Mouse (Mus musculus) adrenal gland, postnatal 25 days (tissue): ENCODE results near the gene Plcxd2. TPM values are rescaled to one million over a fixed set of nuclear protein-coding genes. Genes with fewer than 3 reads are reported as not detected.

Experiments used
- DNase-seq: peaks from one replicate; pipeline ENCODE4 v3.0.0; 2021; ENCODE audit warnings: mixed read lengths
- total RNA-seq: library from RNA; stranded (reverse); gene quantifications from 2 replicates; pipeline ENCODE4 v1.2.3, GENCODE M21; 2021

Gene Plcxd2
- total RNA-seq, 1 experiment from 2014 or later = 0.67 TPM

DNA sequence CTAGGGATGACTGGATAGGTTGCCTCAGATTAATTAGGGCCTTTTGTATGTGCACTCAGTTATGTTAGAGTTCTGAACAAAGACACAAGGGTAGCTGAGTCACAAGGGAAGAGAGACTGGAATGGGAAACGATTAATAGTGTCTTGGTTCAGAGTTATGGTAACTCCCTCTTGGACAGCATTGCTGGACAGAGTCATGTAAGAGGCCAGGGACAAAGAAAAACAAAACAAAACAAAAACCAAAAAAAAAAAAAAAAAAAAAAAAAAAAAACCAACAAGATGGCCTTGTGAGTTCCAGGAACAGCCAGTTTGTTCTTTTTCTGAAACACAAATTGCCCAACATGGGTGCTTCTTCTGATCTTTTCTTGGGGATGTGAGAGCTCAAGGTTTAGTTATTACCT, 23.8 kb downstream of the Plcxd2 start:
- no peak for DNase-seq

DNA sequence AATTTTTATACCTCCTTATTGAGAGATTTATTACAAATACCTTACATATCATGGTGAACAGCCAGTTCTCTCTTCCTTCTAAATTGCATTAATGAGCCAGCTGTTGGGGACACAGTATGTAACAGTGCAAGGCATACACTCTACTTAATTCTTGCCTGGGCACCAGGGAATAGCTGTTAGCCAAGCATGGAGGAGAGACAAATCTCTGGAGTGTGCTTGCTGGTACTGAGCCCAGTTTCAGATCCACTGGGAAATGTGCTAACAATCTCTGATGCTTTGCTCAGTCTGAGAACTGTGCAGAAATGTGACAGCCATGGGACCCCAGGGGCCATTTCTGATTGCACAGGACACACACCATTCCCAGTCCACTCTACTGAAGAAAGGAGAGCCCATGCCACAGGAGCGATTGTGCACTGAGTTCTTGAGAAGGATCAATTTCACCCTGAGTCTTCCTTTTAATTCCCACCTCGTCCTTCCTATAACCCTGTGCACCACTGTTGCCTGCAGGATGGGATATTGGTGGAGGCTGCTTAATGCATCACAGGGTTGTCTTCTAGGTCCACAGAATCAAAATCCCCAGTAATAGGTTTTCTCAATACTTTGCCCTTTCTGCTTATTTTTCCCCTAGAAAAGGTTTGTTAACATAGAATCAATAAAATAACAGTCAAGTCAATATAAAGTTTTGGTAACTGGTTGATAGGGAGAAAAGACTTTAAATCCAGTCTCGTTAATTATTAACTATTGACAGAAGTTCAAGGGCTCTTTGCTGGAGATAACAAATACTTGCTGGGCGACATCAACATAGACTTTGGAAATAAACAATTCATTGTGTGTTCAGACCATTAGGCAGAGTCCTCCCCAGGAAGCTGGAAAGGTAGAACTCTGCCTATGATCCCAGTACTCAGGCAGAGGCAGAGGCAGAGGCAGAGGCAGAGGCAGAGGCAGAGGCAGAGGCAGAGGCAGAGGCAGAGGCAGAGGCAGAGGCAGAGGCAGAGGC, 25.1 kb downstream of the Plcxd2 start:
- no peak for DNase-seq

DNA sequence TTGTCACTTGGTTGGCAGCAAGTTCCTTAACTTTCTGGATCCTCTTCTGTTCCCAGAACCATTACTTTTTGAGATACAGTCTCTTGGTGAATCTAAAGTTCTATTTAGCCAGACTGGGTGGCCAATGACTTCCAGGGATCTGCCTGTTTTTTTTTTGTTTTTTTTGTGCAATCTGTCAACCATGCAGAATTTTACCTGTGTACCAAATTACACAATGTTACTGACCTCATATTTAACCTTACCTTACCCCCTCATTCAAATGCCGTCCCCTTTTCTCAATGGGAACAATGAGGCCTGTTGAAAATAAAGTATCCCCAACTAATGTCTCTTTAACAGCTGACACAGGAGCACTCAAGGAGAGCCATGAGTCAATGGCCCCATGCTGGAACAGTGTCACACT, 33.8 kb downstream of the Plcxd2 start:
- no peak for DNase-seq

DNA sequence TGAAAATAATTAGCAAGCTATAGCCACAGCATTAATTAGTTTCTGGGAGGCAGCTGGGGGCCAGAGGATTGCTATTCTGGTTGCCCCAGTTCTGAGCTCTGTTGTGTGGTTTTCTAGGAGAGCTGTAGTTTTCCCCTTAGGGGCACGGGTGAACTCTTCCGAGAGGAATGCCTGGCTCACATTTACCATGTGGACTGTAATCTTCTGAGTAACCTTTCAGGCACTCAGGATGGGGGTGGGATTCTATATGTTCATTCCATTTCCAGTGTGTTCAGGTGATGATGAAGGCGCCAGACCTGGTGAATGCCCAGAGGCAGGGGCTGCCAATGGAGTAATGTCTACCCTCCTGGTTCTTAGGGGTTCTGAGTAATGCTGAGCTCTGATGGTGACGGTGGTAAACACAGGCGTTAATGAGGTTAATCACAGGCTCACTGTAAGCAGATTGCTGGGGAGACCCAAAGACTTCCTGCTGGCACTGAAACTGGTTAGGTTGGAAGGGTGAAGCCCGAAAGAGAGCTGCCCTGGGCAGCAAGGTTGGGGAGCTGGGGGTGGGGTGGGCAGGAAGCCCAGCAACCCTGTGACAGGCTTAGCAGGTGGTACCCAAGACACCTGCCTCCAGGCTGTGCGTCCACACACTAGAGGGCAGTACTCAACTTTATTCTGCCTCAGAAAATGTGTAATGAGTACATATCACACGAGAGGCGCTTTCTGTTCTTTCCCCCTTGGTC, 35.9 kb downstream of the Plcxd2 start:
- no peak for DNase-seq

DNA sequence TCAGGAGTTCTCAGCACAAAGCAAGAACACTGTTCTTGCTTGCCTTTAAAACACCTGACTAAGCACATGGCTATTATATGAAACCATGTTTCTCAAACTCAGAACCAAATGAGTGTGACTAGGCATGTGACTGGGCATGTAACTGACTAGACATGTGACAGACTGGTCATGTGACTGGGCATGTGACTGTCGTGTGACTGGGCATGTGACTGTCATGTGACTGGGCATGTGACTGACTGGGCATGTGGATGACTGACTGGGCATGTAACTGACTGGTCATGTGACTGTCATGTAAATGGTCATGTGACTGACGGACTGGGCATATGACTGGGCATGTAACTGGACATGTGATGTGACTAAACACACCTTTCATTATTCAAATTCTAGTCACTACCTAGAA, 39.8 kb downstream of the Plcxd2 start:
- no peak for DNase-seq

DNA sequence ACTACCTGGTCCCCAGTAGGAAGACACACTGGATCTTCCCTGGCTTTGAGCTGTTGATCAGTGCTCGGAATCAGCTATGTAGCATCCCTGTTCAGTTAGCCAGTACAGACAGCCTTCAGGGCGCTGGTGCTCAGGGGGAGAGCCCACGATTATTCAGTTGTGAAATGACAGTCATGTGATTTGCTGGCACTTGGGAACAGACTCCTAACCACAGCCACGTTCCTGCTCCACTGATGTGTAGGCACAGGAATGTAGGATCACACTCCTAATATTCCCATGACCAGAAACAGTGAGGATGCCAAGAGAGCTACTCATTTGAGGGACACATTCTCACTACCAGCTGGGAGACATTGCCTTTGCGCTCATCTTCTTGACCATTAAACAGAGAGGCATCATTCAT, 41.3 kb downstream of the Plcxd2 start:
- DNase-seq = no peak

DNA sequence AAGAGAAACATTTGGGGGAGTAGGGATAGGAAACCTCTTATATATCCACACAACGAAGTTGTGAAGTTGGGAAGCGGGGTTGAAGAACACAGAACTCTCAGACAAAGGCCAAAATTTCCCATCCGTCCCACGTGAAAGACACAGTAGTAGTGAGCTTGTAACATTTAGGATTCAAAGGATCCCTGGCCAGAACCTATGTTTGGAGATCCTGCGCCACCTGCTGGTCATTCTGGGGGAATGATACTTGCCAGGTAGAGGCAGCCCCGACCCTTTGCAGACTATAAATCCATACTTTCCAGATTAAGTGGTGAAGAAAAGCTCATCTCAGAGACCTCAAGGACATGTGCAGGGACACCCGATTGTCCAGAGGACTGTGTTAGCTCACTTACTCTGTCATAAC, 42.5 kb downstream of the Plcxd2 start:
- peak; percentile 81 for DNase-seq

DNA sequence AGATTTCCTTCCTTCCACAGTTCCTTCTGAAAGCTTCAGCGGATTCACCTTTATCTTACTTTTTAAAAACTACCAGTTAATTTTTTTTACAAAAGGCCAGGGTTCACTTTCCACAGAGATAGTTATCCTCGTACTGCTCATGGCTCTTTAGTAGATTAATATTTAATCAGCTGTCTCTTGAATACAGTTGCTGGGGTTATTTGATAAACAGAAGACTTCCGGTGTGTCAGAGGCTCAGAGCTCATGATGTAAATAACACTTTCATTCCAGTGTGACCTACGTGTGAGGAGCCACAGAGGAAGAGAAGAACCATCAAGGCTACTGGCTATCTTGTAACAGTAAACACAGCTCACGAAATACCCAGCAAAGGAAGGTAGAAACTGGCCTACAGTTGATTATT, 43.4 kb downstream of the Plcxd2 start:
- DNase-seq = no peak

DNA sequence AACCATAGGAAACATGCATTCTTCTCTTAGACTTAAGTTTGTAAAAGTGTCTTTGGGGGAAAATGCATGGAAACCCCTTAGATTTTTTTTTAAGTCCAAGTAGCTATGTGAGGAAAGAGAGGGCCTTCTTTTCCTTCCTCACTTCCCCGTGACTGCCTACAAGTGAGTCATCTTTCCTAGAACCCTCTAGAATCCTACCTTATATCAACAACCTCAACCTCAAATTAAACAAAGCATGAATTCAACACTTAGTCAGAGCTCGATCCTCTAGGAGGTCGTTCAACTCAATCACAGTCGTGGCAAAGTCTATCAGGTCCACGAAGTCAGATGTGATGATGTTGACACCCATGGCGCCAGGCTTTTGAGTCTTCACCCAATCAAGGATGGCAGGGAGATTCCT, 45.2 kb downstream of the Plcxd2 start:
- DNase-seq = no peak

DNA sequence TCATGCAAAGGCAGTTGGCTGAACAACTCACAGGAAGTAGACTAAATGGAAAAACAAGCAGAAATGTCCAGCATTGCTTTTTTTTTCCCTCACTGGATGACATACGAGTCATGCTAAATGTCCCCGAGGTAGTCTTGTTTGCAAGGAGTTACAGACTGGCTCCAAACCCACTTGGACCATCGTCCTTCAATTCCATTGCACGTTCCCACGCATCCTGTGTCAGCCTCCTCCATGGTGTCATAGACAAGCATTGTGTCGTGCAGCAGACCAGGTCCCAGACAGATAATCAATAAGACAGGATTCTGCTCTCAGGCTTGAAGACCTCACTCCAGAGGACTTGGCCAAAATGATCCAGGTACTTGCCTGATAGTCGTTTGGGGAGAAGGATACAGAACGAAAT, 46.2 kb downstream of the Plcxd2 start:
- DNase-seq = no peak

DNA sequence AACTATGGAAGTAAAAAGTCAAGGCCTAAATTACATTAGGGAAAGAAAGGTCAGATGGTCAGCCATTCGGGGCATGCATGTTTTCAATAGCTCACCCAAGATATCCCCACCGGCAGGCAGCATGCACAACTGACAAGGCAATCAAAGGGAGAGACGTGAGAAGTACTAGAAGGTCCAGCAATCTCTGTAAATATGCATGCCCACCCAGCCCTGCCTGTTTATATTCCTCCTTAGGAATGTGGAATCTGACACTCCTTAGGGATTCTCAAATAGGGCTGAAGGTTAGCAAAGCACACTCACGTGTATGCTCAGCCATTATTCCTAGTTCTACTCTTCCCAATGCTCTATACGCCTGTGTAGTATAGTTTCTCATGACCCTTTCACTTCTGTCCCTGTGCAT, 46.9 kb downstream of the Plcxd2 start:
- DNase-seq = no peak

DNA sequence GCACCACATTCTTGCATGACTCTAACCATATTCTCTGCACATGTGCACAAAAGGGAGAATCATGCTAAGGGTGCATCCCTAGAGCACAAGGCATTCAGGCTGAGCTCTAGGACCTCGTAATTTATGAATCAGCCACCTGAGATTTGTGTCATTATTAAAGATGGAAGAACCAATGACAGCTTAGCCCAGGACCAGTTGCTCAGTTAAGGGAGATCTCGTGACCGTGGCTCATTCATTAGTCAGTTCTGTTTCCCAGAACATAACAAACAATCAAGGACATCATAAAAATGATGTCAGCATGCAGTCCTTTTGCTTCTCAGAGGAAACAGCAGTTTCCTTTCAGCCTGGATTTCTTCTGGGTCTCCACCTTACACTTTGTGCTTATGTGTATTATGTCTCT, 49.0 kb downstream of the Plcxd2 start:
- no peak for DNase-seq

DNA sequence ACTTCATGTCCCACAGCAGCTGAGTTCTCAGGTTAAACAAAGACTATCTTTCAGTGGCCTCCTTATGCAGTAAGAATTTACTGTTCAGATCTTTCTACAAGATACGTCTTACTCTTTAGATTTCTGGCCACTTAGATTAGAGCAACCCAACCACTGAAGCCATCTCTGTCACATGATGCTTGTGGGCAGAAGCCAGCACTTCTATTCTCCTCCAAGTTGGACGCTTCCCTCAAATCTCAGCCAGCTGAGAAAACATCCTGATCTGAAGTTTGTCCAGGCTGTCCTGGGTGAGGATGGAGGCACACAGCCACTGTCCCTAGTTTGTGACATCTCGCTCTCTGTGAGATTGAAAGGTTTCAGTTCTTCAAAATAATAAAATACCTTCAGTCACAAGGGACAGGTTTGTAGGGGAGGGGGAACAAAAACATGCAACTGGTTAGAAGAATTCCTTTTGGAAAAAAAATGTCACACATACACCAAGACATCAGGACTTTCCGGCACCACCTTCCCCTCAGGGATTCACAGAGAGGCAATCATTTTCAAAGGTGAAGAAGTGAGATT, 53.5 kb downstream of the Plcxd2 start:
- DNase-seq = no peak

DNA sequence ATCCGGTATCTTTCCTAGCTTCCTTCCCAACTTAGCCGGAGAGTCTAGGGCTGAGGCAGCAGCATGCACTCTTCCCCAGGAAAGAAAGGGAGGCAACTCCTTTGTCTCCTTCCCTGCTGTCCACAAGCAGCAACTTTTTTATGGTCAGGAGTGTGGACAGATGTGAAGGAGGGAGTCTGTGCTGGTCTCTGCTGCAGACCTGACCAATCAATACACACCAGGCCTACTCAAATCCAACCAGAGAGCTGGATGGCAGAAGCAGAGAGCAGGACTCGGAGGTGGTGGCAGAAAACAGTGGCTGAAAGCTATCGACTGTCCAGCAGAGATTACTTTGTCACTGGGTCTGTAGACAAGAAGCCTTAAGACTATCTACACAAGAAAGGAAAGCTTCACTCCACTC, 56.6 kb downstream of the Plcxd2 start, which contains the start of gene Phldb2:
Gene Phldb2, minus strand, starts transcription at position 205 of the 400 bp plus-strand sequence.
- no peak for DNase-seq

DNA sequence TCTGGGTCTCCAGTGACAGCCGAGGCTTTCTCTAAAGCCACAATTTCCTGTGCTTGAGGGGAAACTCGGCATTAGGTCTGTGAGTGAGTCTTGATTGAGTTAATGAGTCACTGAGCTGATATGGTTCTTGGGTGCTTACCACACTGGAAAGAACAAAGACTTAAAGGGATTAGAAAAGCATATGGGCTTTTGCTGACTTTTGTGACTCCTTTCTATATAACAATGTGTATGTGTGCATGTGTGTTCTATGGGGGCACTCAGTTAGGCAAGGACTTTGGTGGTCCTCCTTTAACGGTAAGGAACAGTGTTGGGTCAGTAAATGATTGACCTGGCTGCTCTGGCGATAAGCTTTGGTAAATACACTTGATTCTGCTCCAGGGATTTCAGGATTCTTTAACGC, 57.5 kb downstream of the Plcxd2 start:
- DNase-seq = no peak

DNA sequence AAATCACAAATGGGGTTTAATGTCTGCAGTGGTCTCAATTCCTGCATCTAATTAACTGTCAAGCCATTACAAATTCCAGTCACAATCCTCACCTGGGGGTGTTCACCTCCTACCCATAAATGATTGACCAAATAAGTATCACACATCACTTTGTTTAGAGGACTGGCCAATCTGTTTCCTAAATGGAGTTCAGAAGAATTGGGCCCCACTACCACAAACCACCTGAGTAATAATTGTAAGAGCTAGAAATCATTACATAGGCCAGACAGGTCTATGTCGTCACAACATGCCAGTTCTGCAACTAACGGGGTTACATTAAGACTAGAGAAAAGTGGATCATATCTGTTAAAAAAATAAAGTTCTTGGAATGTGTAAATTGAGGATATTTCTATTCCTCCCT, 58.0 kb downstream of the Plcxd2 start:
- no peak for DNase-seq

DNA sequence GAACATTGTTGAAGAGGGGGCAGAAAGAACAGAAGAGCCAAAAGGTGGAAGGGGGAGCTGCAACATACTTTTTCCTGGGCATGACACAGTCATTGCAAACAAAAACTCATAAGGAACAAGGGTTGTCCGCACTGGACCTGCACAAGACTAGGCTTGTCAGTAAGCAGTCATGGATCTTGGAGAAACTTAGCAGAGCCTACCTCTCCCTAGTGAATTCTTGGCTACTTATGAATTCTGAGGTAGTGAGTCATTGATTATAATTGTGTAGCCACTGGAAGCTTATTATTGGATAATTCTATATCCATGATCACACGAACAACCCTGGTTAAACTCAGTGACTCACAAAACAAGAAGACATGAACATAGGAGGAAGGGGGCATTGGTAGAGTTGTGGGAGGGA, 63.7 kb downstream of the Plcxd2 start:
- DNase-seq = no peak

DNA sequence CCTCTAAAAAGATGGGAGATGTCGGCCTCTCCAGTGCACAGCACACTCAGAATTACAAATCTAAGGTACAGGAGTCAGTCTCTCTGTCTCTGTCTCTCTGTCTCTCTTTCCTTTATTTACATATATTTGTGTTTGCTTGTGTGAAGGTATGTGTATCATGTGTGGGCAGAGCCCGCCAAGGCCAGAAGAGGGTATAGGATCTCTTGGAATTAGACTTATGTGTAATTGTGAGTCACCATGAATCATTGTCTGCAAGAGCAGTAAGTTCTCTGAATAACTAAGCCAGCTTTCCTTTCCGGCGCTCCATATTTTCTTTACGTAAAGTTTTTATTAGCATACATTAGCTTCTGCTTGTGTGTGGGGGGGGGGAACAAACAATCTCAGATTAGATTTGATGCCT, 64.4 kb downstream of the Plcxd2 start:
- no peak for DNase-seq

DNA sequence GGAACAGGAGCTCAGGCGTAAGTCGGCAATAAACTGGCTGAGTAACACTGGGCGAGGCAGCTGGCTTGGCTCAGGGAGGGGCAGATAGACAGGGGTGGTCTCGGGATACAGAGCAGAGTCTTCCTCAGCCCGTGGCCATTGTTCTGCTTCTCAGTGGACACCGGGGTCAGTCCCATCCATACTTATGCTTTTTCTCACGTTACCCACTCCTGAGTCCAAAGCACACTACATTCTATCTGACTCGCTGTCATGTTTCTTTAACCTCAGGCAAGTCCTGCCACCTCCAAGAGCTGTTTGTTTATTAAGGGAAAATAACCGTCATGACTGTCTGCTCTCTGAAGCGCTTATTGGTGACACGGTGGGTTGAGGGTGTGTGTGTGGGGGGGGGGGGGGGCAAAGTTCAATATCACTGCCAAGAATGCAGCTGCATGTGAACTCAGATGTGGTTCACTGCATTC, 64.8 kb downstream of the Plcxd2 start:
- no peak for DNase-seq

DNA sequence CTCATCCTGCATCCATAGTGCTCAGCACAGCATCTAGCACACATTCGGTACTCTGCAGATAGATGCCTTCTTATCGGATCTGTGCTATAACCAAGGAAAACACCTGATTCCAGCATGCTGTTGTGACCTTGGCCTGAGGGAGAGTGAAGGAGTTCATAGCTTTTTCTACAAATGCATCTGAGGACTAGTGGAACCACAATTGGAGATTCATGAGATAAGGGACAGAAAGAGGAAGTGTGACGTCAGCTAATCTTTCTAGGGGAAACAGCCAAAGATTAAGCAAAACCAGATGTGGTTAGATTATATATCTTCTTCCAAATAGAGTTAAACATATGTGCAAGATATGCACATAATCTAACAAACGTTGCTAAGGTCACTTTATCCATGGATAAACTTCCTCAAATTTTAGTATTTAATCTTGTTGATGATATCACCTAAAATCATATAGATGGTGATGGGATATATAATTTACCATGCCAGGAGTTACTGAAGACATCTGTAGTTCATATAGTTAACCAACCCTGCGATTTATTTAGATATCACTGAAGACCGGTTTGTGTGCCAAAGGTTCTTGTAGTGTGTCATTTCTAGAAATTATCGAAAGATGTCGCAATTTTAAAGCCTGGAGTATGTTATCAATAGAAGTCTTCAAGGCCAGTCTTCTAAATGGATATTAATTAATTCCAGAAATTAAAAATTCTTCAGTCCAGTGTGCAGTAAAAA, 67.7 kb downstream of the Plcxd2 start:
- no peak for DNase-seq

DNA sequence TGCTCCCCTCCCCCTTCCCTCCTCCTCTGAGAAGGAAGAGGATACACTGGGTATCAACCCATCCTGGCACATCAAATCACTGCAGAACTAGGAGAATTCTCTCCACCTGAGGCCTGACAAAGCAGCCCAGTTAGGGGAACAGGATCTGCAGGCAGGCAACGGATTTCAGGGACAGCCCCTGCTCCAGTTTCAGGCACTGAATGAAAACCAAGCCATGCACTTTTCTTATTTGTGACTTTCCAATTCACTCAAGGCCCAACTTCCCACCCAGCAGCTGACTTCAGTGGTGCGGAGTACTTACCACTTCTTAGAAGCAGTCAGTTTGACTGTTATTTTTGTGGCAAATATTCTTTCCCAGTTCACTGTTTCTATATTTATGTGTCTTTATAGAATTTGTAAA, 69.3 kb downstream of the Plcxd2 start:
- DNase-seq = no peak

DNA sequence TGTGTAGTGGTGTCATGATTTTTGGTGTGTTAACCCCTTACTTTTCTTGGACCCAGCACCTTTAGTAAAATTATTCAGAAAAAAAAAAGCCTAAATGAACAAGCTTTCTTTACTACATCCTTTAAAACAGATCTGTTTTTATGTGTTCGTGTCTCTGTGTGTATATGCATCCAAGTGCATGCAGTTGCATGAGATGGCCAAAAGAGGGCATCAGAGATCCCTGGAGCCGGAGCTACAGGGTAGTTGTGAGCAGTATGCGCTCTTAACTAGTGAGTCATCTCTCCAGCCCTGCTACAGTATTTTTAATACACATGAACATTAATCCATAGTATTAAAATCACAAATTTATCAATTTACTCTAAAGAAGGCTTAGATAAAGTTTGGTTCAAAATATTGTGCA, 70.6 kb downstream of the Plcxd2 start:
- DNase-seq = no peak
